Mouse (Mus musculus) limb, embryonic 15.5 days (tissue): ENCODE results near the gene Sntg2. TPM values are rescaled to one million over a fixed set of nuclear protein-coding genes. Genes with fewer than 3 reads are reported as not detected.

Experiments used
- ATAC-seq: fragments of 200-750 bp; cut with Nextera tagmentation; 2 replicates; pipeline ENCODE4 v1.8.0; 2017; ENCODE audit warnings: low read depth, moderate TSS enrichment; ENCODE audit not compliant: insufficient number of reproducible peaks, low FRiP score, low TSS enrichment
- H3K27ac ChIP-seq: fragments of 300-500 bp; sonication (generic); 2 replicates; pipeline ENCODE4 v1.5.1; 2015; ENCODE audit warnings: moderate library complexity, mild to moderate bottlenecking, inconsistent platforms
- H3K27me3 ChIP-seq: fragments of 300-500 bp; sonication (generic); 2 replicates; pipeline ENCODE4 v1.6.1; 2015; ENCODE audit warnings: inconsistent platforms
- H3K36me3 ChIP-seq: fragments of 300-500 bp; sonication (generic); 2 replicates; pipeline ENCODE4 v1.6.1; 2015; ENCODE audit warnings: inconsistent platforms
- H3K4me1 ChIP-seq: fragments of 300-500 bp; sonication (generic); 2 replicates; pipeline ENCODE4 v1.6.1; 2015; ENCODE audit warnings: inconsistent platforms
- H3K4me2 ChIP-seq: fragments of 300-500 bp; sonication (generic); 2 replicates; pipeline ENCODE4 v1.6.1; 2015; ENCODE audit warnings: mild to moderate bottlenecking, inconsistent platforms
- H3K4me3 ChIP-seq: fragments of 300-500 bp; sonication (generic); 2 replicates; pipeline ENCODE4 v1.5.1; 2015; ENCODE audit warnings: mild to moderate bottlenecking, inconsistent platforms
- H3K9ac ChIP-seq: fragments of 300-500 bp; sonication (generic); 2 replicates; pipeline ENCODE4 v1.6.1; 2015; ENCODE audit warnings: inconsistent platforms
- H3K9me3 ChIP-seq: fragments of 300-500 bp; sonication (generic); 2 replicates; pipeline ENCODE4 v1.6.1; 2016; ENCODE audit warnings: inconsistent platforms
- WGBS: fragments of 180-500 bp; shearing (Covaris S2); methylation state at CpG from one replicate; pipeline ENCODE4 v1.1.7; 2015; 5-methylcytosine and 5-hydroxymethylcytosine counted together
- polyA plus RNA-seq: library from polyadenylated mRNA; unstranded; fragments of >200 nt; fragmentation: Nextera tagmentation; extraction: Ambion mirVana; gene quantifications from 2 replicates; pipeline ENCODE4 v1.2.1, GENCODE M21; 2015

The Sntg2 gene
- 0.99 and 1.7 TPM in 2 replicates for polyA plus RNA-seq

DNA sequence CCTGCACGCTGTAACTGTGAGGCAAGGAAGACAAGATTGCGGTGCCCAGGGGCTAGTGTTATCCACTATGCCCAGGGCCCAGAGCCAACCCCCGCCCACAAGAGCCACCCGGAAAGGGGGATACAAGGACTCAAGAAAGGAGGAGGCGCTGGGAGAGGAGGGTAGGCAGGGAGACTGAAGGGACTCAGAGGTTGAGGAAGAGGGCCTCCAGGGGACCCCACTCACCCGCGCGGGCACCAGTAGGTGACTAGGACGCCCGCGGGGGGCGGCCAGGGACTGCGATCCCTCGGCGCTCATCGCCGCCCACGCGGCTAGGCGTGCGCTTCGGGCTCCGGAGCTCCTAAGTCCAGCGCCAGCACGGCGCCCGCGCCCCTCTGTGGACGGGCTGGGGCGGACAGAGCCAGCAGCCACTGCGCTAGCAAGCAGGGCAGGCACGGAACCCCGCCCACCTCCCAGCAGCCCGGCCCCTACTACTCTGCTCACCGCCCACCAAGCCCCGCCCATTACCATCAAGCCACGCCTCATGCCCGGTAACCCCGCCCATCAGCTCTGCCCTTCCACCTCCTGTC is at the start of gene Sntg2:
Gene Sntg2 (minus strand): TSS at position 443 of the 569 bp plus-strand sequence.
- Histone ChIP-seq H3K4me1 (peaks cover 14% of the 10 kb centered on the region), H3K27me3 (peaks cover 30% of the 10 kb centered on the region), H3K9me3 (no peaks in the 10 kb centered on the region), H3K4me3 (peak within 1 kb of the TSS; percentile 48), H3K4me2 (peak within 1 kb of the TSS; percentile 96), H3K27ac (no peak within 1 kb of the TSS), H3K9ac (peak within 1 kb of the TSS; percentile 21; the same call in 1 of the 2 replicates), H3K36me3 (no peaks in the 10 kb centered on the region)
- WGBS: under 1% methylated on average over 37 of the region's 39 CpGs
- peak; percentile 87 for ATAC-seq

- no peak overlapping the region for H3K27ac ChIP-seq
- H3K4me3 ChIP-seq: no peak overlapping the region
- H3K36me3 ChIP-seq: no peaks in the 10 kb centered on the region
- no peaks in the 10 kb centered on the region for H3K4me1 ChIP-seq
- H3K9me3 ChIP-seq: no peaks in the 10 kb centered on the region
- ATAC-seq: no peak
- no peak overlapping the region for H3K9ac ChIP-seq
- WGBS: 77% methylated on average over 8 of the region's 8 CpGs
- H3K4me2 ChIP-seq: no peak overlapping the region
- H3K27me3 ChIP-seq: no peaks in the 10 kb centered on the region
Measured at GRCm38 (mm10) chr12:30416547-30416946, 43.4 kb upstream of the Sntg2 start.

DNA sequence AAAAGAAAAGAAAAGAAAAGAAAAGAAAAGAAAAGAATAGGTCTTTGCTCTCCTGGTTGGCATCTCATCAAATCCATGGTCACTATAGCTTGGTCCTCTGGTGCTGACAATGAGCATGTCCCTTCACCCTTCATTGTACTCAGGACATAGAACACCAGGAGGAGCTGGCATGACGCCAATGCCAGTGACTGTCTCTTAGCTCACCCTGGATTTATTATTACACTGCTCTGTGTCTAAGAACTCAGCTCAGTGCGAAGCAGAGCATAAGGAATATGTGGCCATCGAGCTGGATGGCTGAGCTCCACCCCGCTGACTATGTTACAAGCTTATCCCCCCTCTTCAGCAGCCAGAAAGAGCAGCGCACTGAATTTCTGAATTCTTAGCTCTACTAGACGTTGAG is 42.8 kb upstream of the Sntg2 start:
- Histone ChIP-seq H3K36me3 (no peaks in the 10 kb centered on the region), H3K9ac (no peak overlapping the region)
- 77% methylated on average over 6 of the region's 6 CpGs for WGBS

GRCm38 (mm10) chr12:30402651-30403050 is 29.5 kb upstream of the Sntg2 start:
- Histone ChIP-seq H3K9me3 (no peaks in the 10 kb centered on the region), H3K27me3 (no peaks in the 10 kb centered on the region)

More for the DNA sequence above, 42.8 kb upstream of the Sntg2 start:
- no peak overlapping the region for H3K4me3 ChIP-seq
- no peaks in the 10 kb centered on the region for H3K27me3 ChIP-seq
- H3K4me1 ChIP-seq: no peaks in the 10 kb centered on the region
- no peak overlapping the region for H3K27ac ChIP-seq
- no peaks in the 10 kb centered on the region for H3K9me3 ChIP-seq
- H3K4me2 ChIP-seq: no peak overlapping the region
- no peak for ATAC-seq

GRCm38 (mm10) chr12:30400531-30400930 is 27.4 kb upstream of the Sntg2 start:
- no peak overlapping the region for H3K27ac ChIP-seq
- no peak overlapping the region for H3K4me2 ChIP-seq
- no peaks in the 10 kb centered on the region for H3K9me3 ChIP-seq
- 87% methylated on average over 2 of the region's 2 CpGs for WGBS
- no peak overlapping the region for H3K9ac ChIP-seq
- no peaks in the 10 kb centered on the region for H3K4me1 ChIP-seq
- ATAC-seq: no peak
- H3K27me3 ChIP-seq: no peaks in the 10 kb centered on the region
- no peak overlapping the region for H3K4me3 ChIP-seq
- no peaks in the 10 kb centered on the region for H3K36me3 ChIP-seq

More at GRCm38 (mm10) chr12:30402651-30403050, 29.5 kb upstream of the Sntg2 start:
- Histone ChIP-seq H3K9ac (no peak overlapping the region), H3K4me1 (no peaks in the 10 kb centered on the region), H3K36me3 (no peaks in the 10 kb centered on the region), H3K4me2 (no peak overlapping the region), H3K27ac (no peak overlapping the region), H3K4me3 (no peak overlapping the region)
- no peak for ATAC-seq

GRCm38 (mm10) chr12:30400114-30400513 is 26.9 kb upstream of the Sntg2 start:
- H3K36me3 ChIP-seq: no peaks in the 10 kb centered on the region
- H3K4me1 ChIP-seq: no peaks in the 10 kb centered on the region
- no peaks in the 10 kb centered on the region for H3K9me3 ChIP-seq
- no peak overlapping the region for H3K9ac ChIP-seq
- ATAC-seq: no peak
- H3K27me3 ChIP-seq: no peaks in the 10 kb centered on the region
- no peak overlapping the region for H3K4me3 ChIP-seq
- H3K27ac ChIP-seq: no peak overlapping the region
- H3K4me2 ChIP-seq: no peak overlapping the region
- WGBS: 92% methylated on average over 2 of the region's 2 CpGs

DNA sequence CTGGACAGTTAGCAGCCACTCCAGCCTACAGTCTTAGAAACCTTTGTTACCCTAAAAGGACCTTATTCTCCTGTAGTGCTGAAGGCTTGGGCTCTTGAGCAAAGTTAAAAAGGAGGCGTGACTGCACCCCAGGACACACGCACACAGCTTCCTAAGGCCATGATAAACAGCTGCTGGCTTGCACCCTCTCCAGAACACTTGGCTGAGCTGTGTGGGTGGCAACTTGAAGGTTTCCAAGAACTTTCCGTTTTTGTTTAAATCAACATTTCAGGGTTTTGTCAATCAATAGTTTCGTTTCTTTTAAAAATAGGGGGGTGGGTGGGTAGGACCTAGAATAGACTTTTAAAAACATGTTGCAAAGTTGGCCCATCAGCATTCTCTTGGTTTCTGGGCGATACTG is 882 bp downstream of the Sntg2 start:
- H3K4me1 ChIP-seq: peaks cover 14% of the 10 kb centered on the region
- peak overlapping the region; percentile 48 for H3K4me3 ChIP-seq
- no peak overlapping the region for H3K9ac ChIP-seq
- no peaks in the 10 kb centered on the region for H3K36me3 ChIP-seq
- ATAC-seq: no peak
- WGBS: 45% methylated on average over 5 of the region's 5 CpGs
- peaks cover 33% of the 10 kb centered on the region for H3K27me3 ChIP-seq
- H3K27ac ChIP-seq: no peak overlapping the region
- H3K9me3 ChIP-seq: no peaks in the 10 kb centered on the region
- peak overlapping the region; percentile 96 for H3K4me2 ChIP-seq

DNA sequence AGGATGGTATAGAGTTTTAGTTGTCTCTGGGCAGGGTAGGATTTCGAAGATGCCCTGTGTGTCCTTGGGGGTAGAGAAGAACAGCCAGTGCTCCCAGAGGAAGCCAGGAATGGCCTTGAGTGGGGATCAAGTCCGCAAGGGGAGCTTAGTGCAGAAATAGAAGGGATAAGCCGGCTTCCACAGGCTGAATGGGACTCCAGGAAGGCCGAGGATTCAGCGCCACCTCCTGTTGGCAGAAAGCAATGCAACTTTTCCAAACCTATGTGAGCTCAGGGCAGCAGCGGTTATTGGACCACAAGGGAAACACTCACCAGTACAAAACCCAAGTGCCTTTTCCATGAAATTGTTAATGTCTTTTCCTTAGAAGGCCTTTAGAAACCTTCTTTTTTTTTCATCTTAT is 3.4 kb downstream of the Sntg2 start:
- no peak overlapping the region for H3K4me3 ChIP-seq
- no peak overlapping the region for H3K4me2 ChIP-seq
- peaks cover 14% of the 10 kb centered on the region for H3K4me1 ChIP-seq
- no peak overlapping the region for H3K9ac ChIP-seq
- H3K27me3 ChIP-seq: peaks cover 33% of the 10 kb centered on the region
- no peak for ATAC-seq
- H3K27ac ChIP-seq: no peak overlapping the region
- H3K36me3 ChIP-seq: no peaks in the 10 kb centered on the region
- H3K9me3 ChIP-seq: no peaks in the 10 kb centered on the region
- 9% methylated on average over 6 of the region's 6 CpGs for WGBS

- Histone ChIP-seq H3K4me3 (no peak overlapping the region), H3K27me3 (peaks cover 32% of the 10 kb centered on the region), H3K9ac (no peak overlapping the region), H3K4me2 (no peak overlapping the region), H3K36me3 (no peaks in the 10 kb centered on the region), H3K27ac (no peak overlapping the region), H3K4me1 (peaks cover 14% of the 10 kb centered on the region), H3K9me3 (no peaks in the 10 kb centered on the region)
- WGBS: 74% methylated on average over 6 of the region's 6 CpGs
- ATAC-seq: no peak
Measured at GRCm38 (mm10) chr12:30369141-30369540, 4.0 kb downstream of the Sntg2 start.

- no peak overlapping the region for H3K4me2 ChIP-seq
- no peak for ATAC-seq
- no peaks in the 10 kb centered on the region for H3K27me3 ChIP-seq
- H3K27ac ChIP-seq: no peak overlapping the region
- H3K9ac ChIP-seq: no peak overlapping the region
- H3K9me3 ChIP-seq: no peaks in the 10 kb centered on the region
- 67% methylated on average over 2 of the region's 2 CpGs for WGBS
- no peak overlapping the region for H3K4me3 ChIP-seq
- H3K4me1 ChIP-seq: no peaks in the 10 kb centered on the region
- H3K36me3 ChIP-seq: no peaks in the 10 kb centered on the region
Measured at GRCm38 (mm10) chr12:30362306-30362705, 10.9 kb downstream of the Sntg2 start.

DNA sequence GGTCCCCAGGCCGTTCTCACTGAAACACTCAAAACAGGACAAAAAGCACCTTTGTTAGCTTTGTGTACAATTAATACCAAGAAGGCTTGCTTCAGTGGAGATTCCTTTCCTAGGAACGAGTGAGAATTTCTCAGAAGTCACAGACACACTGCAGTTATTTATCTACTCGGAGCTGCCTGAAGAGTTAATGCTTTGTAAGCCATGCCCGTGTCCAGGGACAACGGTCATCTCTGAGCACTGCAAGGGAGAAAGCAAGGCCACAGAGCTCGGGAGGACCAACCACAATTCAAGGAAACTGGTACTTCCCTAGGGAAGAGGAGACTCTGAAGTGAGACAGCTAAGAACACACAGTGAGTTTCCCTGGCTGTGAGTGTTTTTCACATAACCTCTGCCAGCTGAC is 15.5 kb downstream of the Sntg2 start:
- Histone ChIP-seq H3K4me3 (no peak overlapping the region), H3K27ac (no peak overlapping the region), H3K27me3 (no peaks in the 10 kb centered on the region), H3K36me3 (no peaks in the 10 kb centered on the region), H3K9ac (no peak overlapping the region), H3K9me3 (no peaks in the 10 kb centered on the region), H3K4me2 (no peak overlapping the region), H3K4me1 (no peaks in the 10 kb centered on the region)
- WGBS: 63% methylated on average over 6 of the region's 6 CpGs
- ATAC-seq: no peak

DNA sequence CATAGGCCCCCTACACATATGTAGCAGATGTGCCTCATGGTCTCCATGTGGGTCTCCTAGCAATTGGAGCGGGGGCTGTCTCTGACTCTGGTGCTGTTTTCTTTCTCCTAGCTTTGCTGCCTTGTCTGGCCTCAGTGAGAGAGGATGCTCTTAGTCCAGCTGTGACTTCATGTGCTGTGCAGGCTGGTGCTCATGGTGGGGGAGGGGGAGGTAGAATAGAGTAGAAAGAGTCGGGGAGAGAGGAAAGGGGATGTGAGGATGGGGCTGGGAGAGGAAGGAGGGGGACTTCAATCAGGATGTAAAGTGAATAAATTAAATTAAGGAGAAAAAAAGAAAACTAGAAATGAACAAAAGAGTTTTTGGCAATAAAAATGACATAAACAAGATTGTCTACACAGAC is 20.8 kb downstream of the Sntg2 start:
- 46% methylated on average over 2 of the region's 2 CpGs for WGBS
- Histone ChIP-seq H3K36me3 (no peaks in the 10 kb centered on the region), H3K4me3 (no peak overlapping the region), H3K9me3 (no peaks in the 10 kb centered on the region), H3K4me1 (no peaks in the 10 kb centered on the region), H3K9ac (no peak overlapping the region), H3K4me2 (no peak overlapping the region), H3K27ac (no peak overlapping the region), H3K27me3 (no peaks in the 10 kb centered on the region)
- ATAC-seq: no peak

DNA sequence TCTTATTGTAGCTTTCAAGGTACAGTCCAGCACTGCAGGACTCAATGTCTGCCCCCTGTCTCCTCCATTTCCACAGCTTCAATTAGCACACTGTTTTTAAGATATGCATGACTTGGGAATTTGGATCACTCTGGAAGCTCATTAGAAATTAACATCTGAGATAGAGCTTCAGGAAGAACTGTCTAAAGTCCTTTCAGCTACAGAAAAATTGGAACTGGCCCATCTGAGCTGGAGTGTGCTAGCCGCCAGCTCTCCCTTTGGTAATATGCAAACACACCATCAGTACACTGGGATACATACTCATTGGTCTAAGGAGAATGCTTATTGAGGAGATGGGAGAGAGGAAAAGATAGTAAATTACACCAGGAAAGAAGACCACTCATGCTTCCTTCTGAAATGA is 25.1 kb downstream of the Sntg2 start:
- ATAC-seq: no peak
- Histone ChIP-seq H3K9me3 (no peaks in the 10 kb centered on the region), H3K27me3 (no peaks in the 10 kb centered on the region), H3K4me1 (no peaks in the 10 kb centered on the region), H3K27ac (no peak overlapping the region), H3K4me2 (no peak overlapping the region), H3K36me3 (no peaks in the 10 kb centered on the region), H3K9ac (no peak overlapping the region), H3K4me3 (no peak overlapping the region)
- WGBS: 85% methylated on average over 1 of the region's 1 CpGs
